Mouse (Mus musculus): ENCODE measurements around the gene Clrn2. TPM values are rescaled to one million over a fixed set of nuclear protein-coding genes. Genes with fewer than 3 reads are reported as not detected.
"Not testable (repeated sequence)": the region's sequence is repeated elsewhere in the genome, so short reads cannot be mapped to it uniquely, and the experiment has no call there.

Clrn2 gene
- polyA plus RNA-seq (2016; fragmentation: Nextera tagmentation; extraction: Ambion mirVana) = 0.27 TPM in 1 of 2 replicates, not detected in the other

- 71% methylated on average over 6 of the region's 6 CpGs for WGBS
- H3K36me3 ChIP-seq = no peaks in the 10 kb centered on the region
These were observed at the start of gene Clrn2 for GRCm38 (mm10) chr5:45453451-45453850. Clrn2 (plus strand) TSS chr5:45453751.

DNA sequence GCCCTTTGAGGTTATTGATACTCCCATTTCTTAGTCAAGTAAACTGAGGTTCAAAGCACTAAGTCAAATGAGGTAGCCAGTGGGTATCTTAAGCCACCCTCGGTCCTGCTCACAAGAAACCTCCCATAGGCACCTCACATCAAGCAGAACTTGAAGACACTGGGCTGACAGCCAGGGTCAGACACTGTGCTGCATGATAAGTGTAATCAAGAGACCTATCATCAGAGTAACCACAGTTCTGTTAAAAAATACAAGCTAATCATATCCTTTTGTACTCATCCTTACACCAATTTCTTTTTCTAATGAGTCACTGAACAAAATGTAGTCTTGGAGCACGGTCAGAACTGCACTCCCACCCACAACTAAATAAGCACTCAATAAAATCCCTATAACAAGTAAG, 47.4 kb upstream of the Clrn2 start:
- WGBS = 84% methylated on average over 2 of the region's 2 CpGs
- H3K27me3 ChIP-seq (ENCODE audit: insufficient read depth, poor library complexity, severe bottlenecking) = no peaks in the 10 kb centered on the region
- H3K27ac ChIP-seq = no peak overlapping the region
- H3K4me3 ChIP-seq = no peak overlapping the region
- no peaks in the 10 kb centered on the region for H3K9me3 ChIP-seq
- no peaks in the 10 kb centered on the region for H3K4me1 ChIP-seq (replicated peaks)
- no peak for DNase-seq (ENCODE audit: low spot score)
- H3K36me3 ChIP-seq = no peaks in the 10 kb centered on the region

More at GRCm38 (mm10) chr5:45453451-45453850, at the start of gene Clrn2:
- Histone ChIP-seq H3K27ac (no peak within 1 kb of the TSS), H3K9me3 (no peaks in the 10 kb centered on the region), H3K4me1 (replicated peaks) (peaks cover 22% of the 10 kb centered on the region), H3K27me3 (ENCODE audit: insufficient read depth, poor library complexity, severe bottlenecking) (no peaks in the 10 kb centered on the region), H3K4me3 (no peak within 1 kb of the TSS)
- DNase-seq (ENCODE audit: low spot score) = no peak

DNA sequence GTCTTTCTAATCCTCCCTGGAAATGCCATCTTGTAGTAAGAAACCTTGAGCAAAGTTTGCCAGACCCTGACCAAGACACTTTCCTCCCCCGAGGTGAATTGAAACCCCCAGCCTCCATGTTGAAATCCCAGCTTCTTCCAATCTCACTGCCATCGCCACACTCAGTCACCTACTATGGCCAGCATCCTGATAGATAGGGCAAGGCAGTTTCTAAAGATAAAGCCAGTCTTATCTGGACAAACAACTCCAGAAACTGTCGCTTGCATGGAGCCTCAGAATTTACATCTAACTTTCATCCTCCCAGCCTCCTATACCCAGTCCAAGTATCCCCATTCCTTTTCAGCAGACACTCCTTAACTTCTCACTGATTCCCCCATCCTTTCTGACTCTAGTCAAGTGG, 37.1 kb upstream of the Clrn2 start:
- H3K4me3 ChIP-seq = no peak overlapping the region
- WGBS = 94% methylated on average over 3 of the region's 3 CpGs

DNA sequence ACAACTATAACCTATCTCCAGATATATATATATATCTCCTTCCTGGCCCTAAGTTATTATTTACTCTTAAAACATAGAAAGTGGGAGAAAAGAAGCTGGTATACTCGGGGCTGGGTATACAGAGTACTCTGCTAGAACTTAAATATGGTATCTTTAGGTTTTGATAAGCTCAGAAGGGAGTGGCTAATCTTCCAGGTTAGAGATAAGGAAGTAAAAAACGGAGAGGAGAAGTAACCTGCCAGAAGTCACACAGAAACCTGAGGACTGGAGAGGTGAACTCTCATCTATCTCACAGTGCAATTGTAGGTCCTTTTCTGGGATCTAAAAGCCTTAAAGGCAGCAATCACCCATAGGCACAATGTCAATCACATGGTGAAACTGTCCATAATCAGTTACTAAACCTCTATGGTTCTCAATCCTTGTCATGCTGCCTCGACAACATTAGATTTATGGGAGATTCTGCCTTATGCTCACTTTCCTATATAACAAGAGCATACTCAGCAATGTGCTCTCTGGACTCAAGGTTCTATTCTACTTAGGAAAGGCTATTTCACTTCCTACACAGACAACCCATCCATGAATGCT, 35.6 kb upstream of the Clrn2 start:
- 83% methylated on average over 3 of the region's 3 CpGs for WGBS
- no peak for DNase-seq (ENCODE audit: low spot score)
- no peak overlapping the region for H3K27ac ChIP-seq
- no peaks in the 10 kb centered on the region for H3K9me3 ChIP-seq
- no peaks in the 10 kb centered on the region for H3K36me3 ChIP-seq
- H3K27me3 ChIP-seq (ENCODE audit: insufficient read depth, poor library complexity, severe bottlenecking) = no peaks in the 10 kb centered on the region
- no peak overlapping the region for H3K4me3 ChIP-seq
- no peaks in the 10 kb centered on the region for H3K4me1 ChIP-seq (replicated peaks)

More for the DNA sequence above, 37.1 kb upstream of the Clrn2 start:
- no peaks in the 10 kb centered on the region for H3K9me3 ChIP-seq
- no peak for DNase-seq (ENCODE audit: low spot score)
- H3K36me3 ChIP-seq = no peaks in the 10 kb centered on the region
- no peak overlapping the region for H3K27ac ChIP-seq
- no peaks in the 10 kb centered on the region for H3K27me3 ChIP-seq (ENCODE audit: insufficient read depth, poor library complexity, severe bottlenecking)
- no peaks in the 10 kb centered on the region for H3K4me1 ChIP-seq (replicated peaks)

DNA sequence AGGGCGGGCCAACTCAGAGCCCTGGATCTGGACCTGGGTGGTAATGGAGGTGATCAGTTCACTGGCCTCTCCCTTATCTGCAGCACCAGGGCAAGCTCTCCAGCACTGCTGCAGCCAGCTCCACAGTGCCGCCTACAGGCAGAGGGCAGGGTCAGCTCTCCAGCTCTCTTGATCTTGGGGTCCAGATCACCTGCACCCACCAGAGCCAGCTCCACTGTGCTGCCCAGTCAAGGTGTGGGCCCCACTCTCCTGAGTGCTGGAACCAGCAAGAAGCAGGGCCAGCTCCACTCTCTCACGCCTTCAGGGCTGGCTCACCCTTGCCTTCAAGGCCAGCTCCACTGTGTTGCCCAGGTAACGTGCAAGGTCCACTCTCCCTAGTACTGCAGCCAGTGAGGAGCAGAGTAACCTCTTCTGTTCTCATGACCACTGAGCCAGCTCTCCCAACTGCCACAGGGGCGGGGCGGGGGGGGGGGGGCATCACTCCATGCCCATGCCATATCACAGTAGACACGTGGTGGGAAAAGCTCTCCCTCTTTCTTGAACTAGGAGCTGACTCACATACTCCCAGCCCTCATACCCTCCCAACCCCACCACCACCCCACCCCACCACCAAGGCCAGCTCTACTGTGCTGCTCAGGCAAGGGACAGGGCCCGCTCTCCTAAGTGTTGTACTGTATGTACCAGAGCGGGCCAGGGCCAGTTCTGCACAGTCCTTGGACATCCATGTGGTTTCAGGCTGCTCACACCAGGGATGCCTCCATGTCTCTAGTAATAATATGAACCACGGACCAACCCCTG, 33.5 kb upstream of the Clrn2 start:
- WGBS = 71% methylated on average over 10 of the region's 10 CpGs
- H3K27me3 ChIP-seq (ENCODE audit: insufficient read depth, poor library complexity, severe bottlenecking) = no peaks in the 10 kb centered on the region
- no peaks in the 10 kb centered on the region for H3K36me3 ChIP-seq
- no peaks in the 10 kb centered on the region for H3K9me3 ChIP-seq
- no peaks in the 10 kb centered on the region for H3K4me1 ChIP-seq (replicated peaks)
- no peak overlapping the region for H3K27ac ChIP-seq
- no peak overlapping the region for H3K4me3 ChIP-seq
- DNase-seq (ENCODE audit: low spot score) = peak; percentile 27

- peak; percentile 29 for DNase-seq (ENCODE audit: low spot score)
These were observed 31.4 kb upstream of the Clrn2 start for GRCm38 (mm10) chr5:45421881-45422844.

GRCm38 (mm10) chr5:45424021-45424886, 29.3 kb upstream of the Clrn2 start:
- H3K4me3 ChIP-seq = no peak overlapping the region
- H3K27ac ChIP-seq = no peak overlapping the region
- H3K9me3 ChIP-seq = no peaks in the 10 kb centered on the region
- DNase-seq (ENCODE audit: low spot score) = peak; percentile 54
- no peaks in the 10 kb centered on the region for H3K4me1 ChIP-seq (replicated peaks)
- no peaks in the 10 kb centered on the region for H3K36me3 ChIP-seq
- no peaks in the 10 kb centered on the region for H3K27me3 ChIP-seq (ENCODE audit: insufficient read depth, poor library complexity, severe bottlenecking)
- 44% methylated on average over 8 of the region's 8 CpGs for WGBS

More at GRCm38 (mm10) chr5:45421881-45422844, 31.4 kb upstream of the Clrn2 start:
- Histone ChIP-seq H3K4me3 (no peak overlapping the region), H3K36me3 (no peaks in the 10 kb centered on the region), H3K4me1 (replicated peaks) (no peaks in the 10 kb centered on the region), H3K27ac (no peak overlapping the region), H3K27me3 (ENCODE audit: insufficient read depth, poor library complexity, severe bottlenecking) (no peaks in the 10 kb centered on the region), H3K9me3 (no peaks in the 10 kb centered on the region)
- WGBS = 71% methylated on average over 12 of the region's 12 CpGs

DNA sequence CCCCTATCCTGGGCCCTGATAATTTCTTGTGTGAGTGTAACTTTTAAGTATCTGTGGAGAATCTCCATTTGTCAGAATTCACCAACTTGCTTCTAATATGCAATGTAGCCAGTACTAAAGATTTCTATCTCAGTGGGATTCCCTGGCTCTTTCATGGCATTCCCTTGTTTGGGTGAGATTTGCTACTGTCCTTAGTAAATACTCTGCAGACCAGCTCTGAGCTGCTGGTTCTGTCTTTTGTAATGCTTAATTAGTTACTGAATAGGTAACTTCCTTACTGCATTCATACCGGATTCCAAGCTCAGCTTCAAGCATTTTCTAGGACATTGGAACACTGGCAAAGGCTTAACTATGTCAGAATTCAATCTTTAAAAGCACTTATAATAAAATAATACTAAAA, 27.8 kb upstream of the Clrn2 start:
- H3K27ac ChIP-seq; DNase-seq (ENCODE audit: low spot score); H3K36me3 ChIP-seq; H3K4me3 ChIP-seq; H3K4me1 ChIP-seq (replicated peaks); H3K27me3 ChIP-seq (ENCODE audit: insufficient read depth, poor library complexity, severe bottlenecking); H3K9me3 ChIP-seq: not testable (repeated sequence)
- 55% methylated on average over 1 of the region's 1 CpGs for WGBS

- no peaks in the 10 kb centered on the region for H3K4me1 ChIP-seq (replicated peaks)
- H3K27me3 ChIP-seq (ENCODE audit: insufficient read depth, poor library complexity, severe bottlenecking) = no peaks in the 10 kb centered on the region
- no peak overlapping the region for H3K27ac ChIP-seq
- H3K36me3 ChIP-seq = no peaks in the 10 kb centered on the region
- 94% methylated on average over 1 of the region's 1 CpGs for whole genome bisulfite sequencing
- no peaks in the 10 kb centered on the region for H3K9me3 ChIP-seq
- no peak overlapping the region for H3K4me3 ChIP-seq
- no peak for DNase-seq (ENCODE audit: low spot score)
These were observed 27.0 kb upstream of the Clrn2 start for GRCm38 (mm10) chr5:45426416-45427034.

DNA sequence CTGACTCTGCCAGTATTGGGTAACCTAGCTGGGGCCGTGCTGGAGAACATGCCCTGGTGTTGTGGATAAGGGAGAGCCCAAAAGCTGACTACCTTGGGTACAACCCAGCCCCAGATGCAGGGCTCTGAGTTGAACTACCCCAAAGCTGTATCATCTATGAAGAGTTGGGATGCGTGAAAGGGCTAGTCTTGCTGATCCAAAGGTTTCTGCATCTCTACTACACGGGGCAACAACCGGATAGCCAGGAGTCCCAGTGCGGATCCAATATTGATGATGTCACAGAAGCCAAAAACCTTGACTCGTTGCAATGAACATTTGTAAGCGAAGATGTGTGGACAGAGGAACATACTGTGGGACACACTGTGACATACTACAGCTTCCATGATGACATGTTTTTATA, 25.7 kb upstream of the Clrn2 start:
- H3K27me3 ChIP-seq (ENCODE audit: insufficient read depth, poor library complexity, severe bottlenecking) = no peaks in the 10 kb centered on the region
- no peak overlapping the region for H3K4me3 ChIP-seq
- H3K9me3 ChIP-seq = no peaks in the 10 kb centered on the region
- WGBS = 96% methylated on average over 7 of the region's 7 CpGs
- no peaks in the 10 kb centered on the region for H3K4me1 ChIP-seq (replicated peaks)
- no peaks in the 10 kb centered on the region; the same call in 1 of the 2 replicates for H3K36me3 ChIP-seq
- H3K27ac ChIP-seq = no peak overlapping the region
- no peak for DNase-seq (ENCODE audit: low spot score)

DNA sequence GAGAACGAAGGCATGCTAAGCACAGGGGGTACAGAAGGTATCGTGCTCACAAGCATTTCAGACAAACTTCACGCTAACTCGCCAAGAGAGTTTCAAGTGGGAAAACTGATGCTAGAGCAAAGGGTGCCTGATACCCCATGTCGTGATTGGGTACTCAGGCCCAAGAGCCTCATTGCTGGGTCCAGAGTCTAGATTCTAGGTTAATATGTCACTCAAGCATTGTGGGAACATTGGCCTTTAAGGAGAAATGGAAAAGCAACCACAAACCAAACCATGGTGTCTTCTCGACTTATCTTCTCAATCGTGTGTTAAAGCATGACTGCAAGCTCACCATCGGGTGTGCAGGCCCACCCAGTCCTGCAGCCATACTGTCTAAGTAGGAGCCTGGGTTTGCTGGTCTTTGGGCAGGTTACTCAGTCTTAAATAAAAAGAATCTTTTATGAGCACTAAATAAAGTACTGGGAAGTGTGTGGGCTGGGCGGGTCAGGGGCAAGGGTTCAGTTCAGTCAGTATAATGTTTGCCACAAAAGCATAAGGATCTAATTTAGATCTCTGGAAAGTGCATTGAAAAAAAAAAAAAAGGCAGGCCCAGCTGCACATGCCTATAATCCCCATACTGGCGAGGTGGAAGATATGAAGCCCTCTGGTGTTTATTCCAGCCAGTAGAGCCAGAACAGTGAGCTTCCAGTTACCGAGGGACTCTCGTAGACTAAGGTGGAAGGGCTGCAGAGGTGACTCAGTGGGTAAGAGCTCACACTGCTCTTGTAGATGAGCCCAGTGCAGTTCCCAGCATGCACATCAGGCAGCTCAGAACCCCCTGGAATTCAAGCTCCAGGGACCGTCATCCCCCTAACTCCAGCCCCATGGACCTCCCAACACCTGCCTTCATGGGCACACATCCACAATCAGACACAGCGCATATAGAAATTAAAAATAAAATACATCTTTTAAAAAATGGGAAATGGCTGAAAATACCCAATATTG, 17.3 kb upstream of the Clrn2 start:
- H3K4me3 ChIP-seq = no peak overlapping the region
- H3K4me1 ChIP-seq (replicated peaks) = 0 out of 2 replicates have a peak, but pooled peaks cover 3% of the 10 kb centered on the region
- no peaks in the 10 kb centered on the region for H3K27me3 ChIP-seq (ENCODE audit: insufficient read depth, poor library complexity, severe bottlenecking)
- DNase-seq (ENCODE audit: low spot score) = no peak
- 89% methylated on average over 14 of the region's 14 CpGs for WGBS
- H3K27ac ChIP-seq = no peak overlapping the region
- no peaks in the 10 kb centered on the region for H3K9me3 ChIP-seq
- H3K36me3 ChIP-seq = peaks cover 72% of the 10 kb centered on the region
